Mouse (Mus musculus) liver, postnatal 0 days (tissue): ENCODE results near the gene Fibcd1.

Source experiments
- CTCF ChIP-seq: sonication (generic); IDR thresholded peaks from 2 replicates; pipeline ENCODE4 v1.5.1; 2016; ENCODE audit warnings: antibody characterized with exemption, low read depth
- EP300 ChIP-seq: IDR thresholded peaks from 2 replicates; pipeline ENCODE4 v1.6.1; 2016; ENCODE audit warnings: antibody characterized with exemption, low read depth, mild to moderate bottlenecking

GRCm38 (mm10) chr2:31827877-31828276, 17.9 kb downstream of the Fibcd1 start:
- TF ChIP-seq CTCF, result no peak
- TF ChIP-seq EP300, result no peak
